Mouse (Mus musculus) liver, embryonic 14.5 days (tissue): ENCODE measurements around the gene Smagp. TPM values are rescaled to one million over a fixed set of nuclear protein-coding genes. Genes with fewer than 3 reads are reported as not detected.

Source experiments
- ATAC-seq: fragments of 200-750 bp; cut with Nextera tagmentation; 2 replicates; pipeline ENCODE4 v1.8.0; 2017; ENCODE audit warnings: moderate number of reproducible peaks, mild to moderate bottlenecking, moderate library complexity; ENCODE audit not compliant: insufficient read depth
- DNase-seq, 3 experiments: peaks; one replicate each; pipeline ENCODE4 v3.0.0-alpha.2; 2012 to 2013; ENCODE audit warnings: low read depth in 3 of 3, low spot score in 3 of 3
- H3K27ac ChIP-seq: fragments of 300-500 bp; sonication (generic); 2 replicates; pipeline ENCODE4 v1.5.1; 2014; ENCODE audit warnings: moderate library complexity, mild to moderate bottlenecking, control low read depth, inconsistent platforms
- H3K27me3 ChIP-seq: fragments of 300-500 bp; sonication (generic); 2 replicates; pipeline ENCODE4 v1.6.1; 2014; ENCODE audit warnings: mild to moderate bottlenecking, low read length, moderate library complexity; ENCODE audit not compliant: control insufficient read depth, insufficient read depth
- H3K36me3 ChIP-seq: fragments of 300-500 bp; sonication (generic); replicated peaks from 2 replicates; pipeline ENCODE4 v1.6.1; 2014; ENCODE audit warnings: low read depth; ENCODE audit not compliant: control insufficient read depth, insufficient read depth
- H3K4me1 ChIP-seq, 2 experiments: fragments of 200-500 bp in 1 of 2; fragments of 300-500 bp in 1 of 2; sonication (generic) in 1 of 2; replicated peaks; 2 replicates each; pipeline ENCODE4 v1.6.1; 2012 to 2014; ENCODE audit warnings: antibody characterized with exemption in 1 of 2, inconsistent platforms in 1 of 2, low read length in 1 of 2; ENCODE audit not compliant: control insufficient read depth in 2 of 2, insufficient read depth in 2 of 2
- H3K4me2 ChIP-seq: fragments of 300-500 bp; sonication (generic); 2 replicates; pipeline ENCODE4 v1.6.1; 2014; ENCODE audit warnings: low read depth, mild to moderate bottlenecking, control low read depth, moderate library complexity
- H3K4me3 ChIP-seq, 2 experiments: fragments of 200-500 bp in 1 of 2; fragments of 300-500 bp in 1 of 2; sonication (generic) in 1 of 2; 2 replicates each; pipeline ENCODE4 v1.5.1; 2012 to 2014; ENCODE audit warnings: low read depth in 2 of 2, low read length in 2 of 2, mild to moderate bottlenecking in 2 of 2, control low read depth in 1 of 2, inconsistent platforms in 1 of 2, moderate library complexity in 1 of 2; ENCODE audit not compliant: insufficient read depth in 1 of 2
- H3K9ac ChIP-seq: fragments of 300-500 bp; sonication (generic); replicated peaks from 2 replicates; pipeline ENCODE4 v1.6.1; 2014; ENCODE audit warnings: mild to moderate bottlenecking, control low read depth, moderate library complexity
- H3K9me3 ChIP-seq: fragments of 300-500 bp; sonication (generic); 2 replicates; pipeline ENCODE4 v1.6.1; 2016; ENCODE audit warnings: low read length, mixed read lengths; ENCODE audit not compliant: control insufficient read depth
- CTCF ChIP-seq: IDR thresholded peaks from 2 replicates; pipeline ENCODE4 v1.5.1; 2016; ENCODE audit warnings: antibody characterized with exemption, low read depth, control low read depth
- EP300 ChIP-seq: IDR thresholded peaks from 2 replicates; pipeline ENCODE4 v1.6.1; 2016; ENCODE audit warnings: antibody characterized with exemption, low read depth
- WGBS: fragments of 180-500 bp; shearing (Covaris S2); extraction: QIAGEN DNeasy Blood & Tissue Kit; methylation state at CpG from one replicate; pipeline ENCODE4 v1.1.7; 2014; ENCODE audit not compliant: insufficient replicate concordance; 5-methylcytosine and 5-hydroxymethylcytosine counted together
- polyA plus RNA-seq, 2 experiments: library from polyadenylated mRNA; depleted of rRNA in 1 of 2; stranded (reverse) in 1 of 2; unstranded in 1 of 2; fragments of >200 nt; fragmentation: Nextera tagmentation in 1 of 2; extraction: Ambion mirVana in 1 of 2; gene quantifications; 2 replicates each; pipeline versions ENCODE4 v1.2.1 to v1.2.3; 2012 to 2014

Gene Smagp
- polyA plus RNA-seq, 2 experiments: 6.8 to 7.3 TPM

DNA sequence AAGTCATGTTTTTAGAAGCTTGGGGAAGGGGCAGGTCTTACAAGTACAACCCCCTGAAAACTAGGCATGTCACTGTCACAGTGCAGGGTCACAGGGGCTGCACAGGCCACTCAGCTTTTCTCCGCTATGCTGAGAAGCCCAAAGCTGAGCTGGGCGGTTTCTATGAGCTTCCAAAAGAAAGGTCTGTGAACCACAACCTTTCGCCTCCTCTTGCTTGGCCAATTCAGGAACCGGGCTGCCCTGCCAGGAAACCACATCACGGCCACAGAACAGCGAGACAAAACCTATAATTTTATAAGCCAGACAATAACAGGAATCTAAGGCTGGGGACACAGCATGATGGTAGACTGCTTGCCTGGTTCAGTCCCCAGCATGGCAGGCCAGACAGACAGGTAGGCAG, 48.4 kb downstream of the Smagp start:
- no peak overlapping the region for H3K27ac ChIP-seq
- no peaks in the 10 kb centered on the region for H3K9me3 ChIP-seq
- WGBS: 25% methylated on average over 6 of the region's 6 CpGs
- no peak overlapping the region for H3K4me2 ChIP-seq
- H3K36me3 ChIP-seq: no peaks in the 10 kb centered on the region
- no peak for DNase-seq
- H3K4me1 ChIP-seq: no peaks in the 10 kb centered on the region
- no peak overlapping the region for H3K4me3 ChIP-seq
- no peak for TF ChIP-seq EP300
- ATAC-seq: no peak
- H3K27me3 ChIP-seq: no peaks in the 10 kb centered on the region; the same call in 1 of the 2 replicates
- H3K9ac ChIP-seq: no peak overlapping the region

DNA sequence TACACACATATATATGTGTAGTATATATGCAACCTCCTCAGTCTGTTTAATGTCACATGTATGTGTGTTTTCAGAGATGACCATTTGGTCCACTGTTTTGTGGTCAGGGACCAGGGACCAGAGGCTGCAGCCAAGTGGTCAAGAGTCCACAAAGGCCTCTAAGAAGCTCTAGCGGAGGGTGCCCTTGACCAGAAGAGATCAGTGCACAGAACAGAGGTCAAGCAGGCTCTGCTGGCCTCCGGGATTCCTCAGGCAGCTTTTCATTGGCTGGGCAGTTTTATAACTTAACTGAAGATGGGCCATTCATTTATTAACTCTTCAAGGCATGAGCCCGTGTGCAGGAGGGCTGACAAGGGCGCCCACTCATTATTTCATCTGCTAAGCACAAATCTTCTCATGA, 49.6 kb downstream of the Smagp start:
- H3K27ac ChIP-seq: no peak overlapping the region
- H3K36me3 ChIP-seq: no peaks in the 10 kb centered on the region
- WGBS: 82% methylated on average over 4 of the region's 4 CpGs
- H3K9ac ChIP-seq: no peak overlapping the region
- no peak for TF ChIP-seq EP300
- no peak for TF ChIP-seq CTCF
- no peaks in the 10 kb centered on the region for H3K27me3 ChIP-seq
- no peaks in the 10 kb centered on the region for H3K9me3 ChIP-seq
- DNase-seq: no peak
- no peak overlapping the region for H3K4me3 ChIP-seq
- H3K4me1 ChIP-seq: no peaks in the 10 kb centered on the region
- H3K4me2 ChIP-seq: no peak overlapping the region
- ATAC-seq: no peak

DNA sequence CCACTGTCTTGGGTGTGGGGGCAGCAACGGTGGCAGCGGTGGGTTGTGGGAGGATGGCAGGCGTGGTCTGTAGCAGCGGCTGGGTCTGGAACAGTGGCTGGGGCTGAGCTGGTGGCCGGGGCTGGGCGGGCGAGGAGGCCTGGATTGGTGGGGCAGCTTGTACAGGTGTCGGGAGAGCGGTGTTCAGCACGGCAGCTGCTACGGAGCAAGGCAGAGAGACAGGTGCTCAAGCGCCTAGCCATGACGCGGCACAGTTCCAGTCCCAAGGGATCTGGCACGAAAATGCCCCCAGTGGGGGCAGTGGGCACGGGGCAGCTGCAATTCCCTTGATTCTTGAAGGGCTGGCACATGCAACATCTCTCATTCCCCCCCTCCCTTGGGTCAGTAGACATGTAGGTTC, 50.8 kb downstream of the Smagp start:
- no peak for DNase-seq
- H3K27me3 ChIP-seq: no peaks in the 10 kb centered on the region
- 79% methylated on average over 16 of the region's 16 CpGs for WGBS

DNA sequence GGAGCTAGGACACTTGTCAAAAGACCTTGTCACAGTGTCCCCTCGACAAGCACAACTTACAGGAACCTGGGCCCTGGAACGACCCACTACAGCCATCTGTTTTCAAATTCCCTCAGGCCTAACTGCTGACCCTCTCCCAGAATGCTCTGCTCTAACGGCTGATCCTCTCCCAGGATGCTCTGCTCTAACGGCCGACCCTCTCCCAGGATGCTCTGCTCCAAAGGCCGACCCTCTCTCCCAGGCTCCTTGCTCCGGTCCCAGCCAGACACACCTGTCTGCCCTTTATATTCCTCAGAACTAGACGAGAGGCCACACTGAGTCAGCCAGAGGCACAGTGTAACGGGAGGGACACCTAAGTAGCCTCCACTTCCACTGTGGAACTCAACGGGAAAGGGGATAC, 56.6 kb downstream of the Smagp start:
- 76% methylated on average over 10 of the region's 10 CpGs for WGBS
- no peaks in the 10 kb centered on the region for H3K36me3 ChIP-seq

More for the DNA sequence above, 50.8 kb downstream of the Smagp start:
- no peak overlapping the region for H3K4me2 ChIP-seq
- H3K36me3 ChIP-seq: no peaks in the 10 kb centered on the region
- TF ChIP-seq CTCF: no peak
- TF ChIP-seq EP300: no peak
- H3K4me3 ChIP-seq: no peak overlapping the region
- no peak overlapping the region for H3K9ac ChIP-seq
- no peaks in the 10 kb centered on the region for H3K9me3 ChIP-seq
- no peak overlapping the region for H3K27ac ChIP-seq
- no peaks in the 10 kb centered on the region for H3K4me1 ChIP-seq
- no peak for ATAC-seq

DNA sequence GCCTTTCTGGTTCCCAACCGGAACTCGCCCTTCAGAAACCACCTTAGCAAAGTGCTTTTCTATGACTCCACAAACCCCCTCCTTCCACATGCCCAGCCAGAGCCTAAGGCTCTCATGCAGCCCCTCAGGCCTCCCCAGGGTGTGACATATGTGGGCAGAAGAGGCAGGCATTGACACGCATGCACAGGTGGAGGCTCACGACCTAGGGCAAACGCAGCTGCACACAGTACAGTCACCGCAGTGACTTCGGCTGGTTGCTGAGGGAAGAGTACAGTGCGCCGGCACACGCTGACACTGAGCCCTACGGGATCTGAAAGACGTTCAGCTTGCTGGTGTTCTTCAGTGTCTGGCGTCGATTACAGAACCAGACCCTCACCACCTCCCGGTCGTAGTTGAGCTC, 58.8 kb downstream of the Smagp start:
- Histone ChIP-seq H3K27me3 (no peaks in the 10 kb centered on the region; the same call in 1 of the 2 replicates), H3K4me3 (no peak overlapping the region)
- 62% methylated on average over 16 of the region's 16 CpGs for WGBS

More for the DNA sequence above, 56.6 kb downstream of the Smagp start:
- no peak for ATAC-seq
- Histone ChIP-seq H3K4me1 (no peaks in the 10 kb centered on the region), H3K27me3 (no peaks in the 10 kb centered on the region; the same call in 1 of the 2 replicates), H3K4me2 (no peak overlapping the region), H3K9ac (no peak overlapping the region), H3K4me3 (no peak overlapping the region), H3K9me3 (no peaks in the 10 kb centered on the region), H3K27ac (no peak overlapping the region)
- no peak for TF ChIP-seq CTCF
- no peak for DNase-seq

More for the DNA sequence above, 58.8 kb downstream of the Smagp start:
- Histone ChIP-seq H3K4me1 (no peaks in the 10 kb centered on the region), H3K9ac (no peak overlapping the region), H3K4me2 (no peak overlapping the region), H3K9me3 (no peaks in the 10 kb centered on the region), H3K36me3 (no peaks in the 10 kb centered on the region), H3K27ac (no peak overlapping the region)
- TF ChIP-seq EP300 (no peak), CTCF (no peak)
- ATAC-seq: no peak
- no peak for DNase-seq
